Mouse (Mus musculus): Measurements from ENCODE around the gene 2610301B20Rik.

DNA sequence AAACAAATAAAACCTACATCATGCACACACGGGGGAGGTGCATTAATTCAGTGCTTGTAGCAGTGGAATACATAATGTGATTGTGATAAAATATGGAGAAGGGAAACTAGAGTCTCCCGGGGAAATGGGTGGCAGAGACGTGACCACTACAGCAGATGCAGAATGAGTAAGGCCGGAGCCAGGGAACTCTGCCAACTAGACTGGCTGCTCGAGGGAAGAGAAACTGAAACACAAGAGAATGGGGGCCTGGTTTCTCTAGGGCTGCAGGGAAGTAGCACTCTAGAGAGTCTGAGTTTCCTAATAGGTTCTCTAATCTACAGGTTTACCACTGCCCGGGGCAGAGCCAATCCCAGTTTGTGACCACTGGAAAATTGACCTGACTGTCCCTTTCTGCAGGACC is 48.9 kb downstream of the 2610301B20Rik start:
- no peak for TF ChIP-seq CTCF (IDR thresholded peaks at IDR 0.05; ENCODE audit: extremely low read depth, insufficient read length, insufficient replicate concordance, low read depth, low read length)
- no peak for TF ChIP-seq POLR2A (IDR thresholded peaks at IDR 0.05; ENCODE audit: low read depth, low read length)

Data from small intestine, adult 2 months (tissue).